Mouse (Mus musculus): Measurements from ENCODE around the gene Glce.

- no peak for TF ChIP-seq CTCF (IDR thresholded peaks at IDR 0.05; ENCODE audit: low read depth, low read length)
- no peak for TF ChIP-seq POLR2A (IDR thresholded peaks at IDR 0.05; ENCODE audit: extremely low read depth, insufficient read depth, low read length)
These were observed 108.9 kb downstream of the Glce start for GRCm38 (mm10) chr9:62013316-62014097.
